Mouse (Mus musculus) kidney, embryonic 15.5 days (tissue): Measurements from ENCODE around the gene Tnp2. TPM values are rescaled to one million over a fixed set of nuclear protein-coding genes. Genes with fewer than 3 reads are reported as not detected.
"Not testable (repeated sequence)": the region's sequence is repeated elsewhere in the genome, so short reads cannot be mapped to it uniquely, and the experiment has no call there.

ENCODE experiments used
- ATAC-seq: fragments of 200-750 bp; cut with Nextera tagmentation; replicated peaks from 2 replicates; pipeline ENCODE4 v1.8.0; 2017; ENCODE audit warnings: moderate TSS enrichment; ENCODE audit not compliant: low FRiP score
- H3K27ac ChIP-seq: fragments of 300-500 bp; sonication (generic); 2 replicates; pipeline ENCODE4 v1.5.1; 2015; ENCODE audit warnings: mild to moderate bottlenecking, inconsistent platforms
- H3K27me3 ChIP-seq: fragments of 300-500 bp; sonication (generic); 2 replicates; pipeline ENCODE4 v1.6.1; 2015; ENCODE audit warnings: inconsistent platforms
- H3K36me3 ChIP-seq: fragments of 300-500 bp; sonication (generic); 2 replicates; pipeline ENCODE4 v1.6.1; 2015; ENCODE audit warnings: inconsistent platforms
- H3K4me1 ChIP-seq: fragments of 300-500 bp; sonication (generic); 2 replicates; pipeline ENCODE4 v1.6.1; 2015; ENCODE audit warnings: inconsistent platforms
- H3K4me2 ChIP-seq: fragments of 300-500 bp; sonication (generic); 2 replicates; pipeline ENCODE4 v1.6.1; 2015; ENCODE audit warnings: moderate library complexity, mild to moderate bottlenecking, inconsistent platforms
- H3K4me3 ChIP-seq: fragments of 300-500 bp; sonication (generic); replicated peaks from 2 replicates; pipeline ENCODE4 v1.5.1; 2015; ENCODE audit warnings: mild to moderate bottlenecking, inconsistent platforms
- H3K9ac ChIP-seq: fragments of 300-500 bp; sonication (generic); 2 replicates; pipeline ENCODE4 v1.6.1; 2015; ENCODE audit warnings: mild to moderate bottlenecking, inconsistent platforms
- H3K9me3 ChIP-seq: fragments of 300-500 bp; sonication (generic); replicated peaks from 2 replicates; pipeline ENCODE4 v1.6.1; 2016; ENCODE audit warnings: inconsistent platforms
- WGBS: fragments of 180-500 bp; shearing (Covaris S2); methylation state at CpG from one replicate; pipeline ENCODE4 v1.1.7; 2015; ENCODE audit warnings: mixed read lengths; 5-methylcytosine and 5-hydroxymethylcytosine counted together
- polyA plus RNA-seq: library from polyadenylated mRNA; unstranded; fragments of >200 nt; fragmentation: Nextera tagmentation; extraction: Ambion mirVana; gene quantifications from 2 replicates; pipeline ENCODE4 v1.2.1, GENCODE M21; 2015

Gene Tnp2
- polyA plus RNA-seq, 1 experiment from 2014 or later: not detected

DNA sequence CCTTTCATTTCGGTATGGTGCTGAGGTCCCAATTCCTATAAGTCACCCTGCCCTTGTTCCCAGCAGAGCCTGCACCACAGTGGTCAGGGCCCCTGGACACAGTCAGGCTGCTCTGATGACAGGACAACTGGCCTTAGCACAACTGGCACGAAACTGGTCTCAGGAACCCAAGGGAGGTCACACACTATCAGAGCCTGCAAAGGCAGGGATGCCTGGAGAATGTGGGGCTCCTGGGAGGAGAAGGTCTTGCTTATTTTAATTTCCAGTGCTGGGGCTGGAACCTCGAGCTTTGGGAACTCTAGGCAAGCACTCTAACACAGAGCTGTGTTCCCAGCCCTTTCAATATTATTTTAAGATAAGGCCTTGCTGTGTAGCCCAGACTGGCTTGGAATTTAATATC is 31.5 kb upstream of the Tnp2 start:
- no peak overlapping the region for H3K27ac ChIP-seq
- H3K4me2 ChIP-seq: no peak overlapping the region
- H3K9me3 ChIP-seq: no peaks in the 10 kb centered on the region
- H3K4me1 ChIP-seq: peaks cover 14% of the 10 kb centered on the region
- ATAC-seq: no peak
- H3K36me3 ChIP-seq: no peaks in the 10 kb centered on the region
- H3K4me3 ChIP-seq: no peak overlapping the region
- H3K9ac ChIP-seq: no peak overlapping the region
- H3K27me3 ChIP-seq: no peaks in the 10 kb centered on the region
- 67% methylated on average over 3 of the region's 3 CpGs for WGBS

- no peak for ATAC-seq
- Histone ChIP-seq H3K36me3 (no peaks in the 10 kb centered on the region), H3K9me3 (no peaks in the 10 kb centered on the region), H3K4me2 (no peak overlapping the region), H3K27me3 (no peaks in the 10 kb centered on the region), H3K27ac (no peak overlapping the region), H3K4me3 (no peak overlapping the region), H3K4me1 (peaks cover 19% of the 10 kb centered on the region), H3K9ac (no peak overlapping the region)
- WGBS: 84% methylated on average over 4 of the region's 4 CpGs
These were observed 30.2 kb upstream of the Tnp2 start for GRCm38 (mm10) chr16:10818579-10819135.

- no peak overlapping the region for H3K4me3 ChIP-seq
- H3K27me3 ChIP-seq: no peaks in the 10 kb centered on the region
- H3K9me3 ChIP-seq: no peaks in the 10 kb centered on the region
- no peak overlapping the region for H3K9ac ChIP-seq
- WGBS: 55% methylated on average over 4 of the region's 4 CpGs
- H3K4me1 ChIP-seq: 0 out of 2 replicates have a peak, but pooled peaks cover 7% of the 10 kb centered on the region
- no peaks in the 10 kb centered on the region for H3K36me3 ChIP-seq
- no peak overlapping the region for H3K4me2 ChIP-seq
- ATAC-seq: peak; percentile 29; the same call in 1 of the 2 replicates
- no peak overlapping the region for H3K27ac ChIP-seq
These were observed 26.4 kb upstream of the Tnp2 start for GRCm38 (mm10) chr16:10814864-10815263.

- ATAC-seq: no peak
- no peak overlapping the region for H3K4me3 ChIP-seq
- whole genome bisulfite sequencing: 83% methylated on average over 4 of the region's 4 CpGs
- 0 out of 2 replicates have a peak, but pooled peaks cover 7% of the 10 kb centered on the region for H3K4me1 ChIP-seq
- H3K27ac ChIP-seq: no peak overlapping the region
- H3K27me3 ChIP-seq: no peaks in the 10 kb centered on the region
- no peak overlapping the region for H3K9ac ChIP-seq
- H3K9me3 ChIP-seq: no peaks in the 10 kb centered on the region
- H3K36me3 ChIP-seq: no peaks in the 10 kb centered on the region
- H3K4me2 ChIP-seq: no peak overlapping the region
These were observed 25.3 kb upstream of the Tnp2 start for GRCm38 (mm10) chr16:10813726-10814125.

- H3K9ac ChIP-seq: no peak within 1 kb of the TSS
- H3K9me3 ChIP-seq: no peaks in the 10 kb centered on the region
- no peak for ATAC-seq
- 82% methylated on average over 2 of the region's 2 CpGs for WGBS
- H3K4me1 ChIP-seq: 0 out of 2 replicates have a peak, but pooled peaks cover 7% of the 10 kb centered on the region
- H3K4me3 ChIP-seq: no peak within 1 kb of the TSS
- no peaks in the 10 kb centered on the region for H3K27me3 ChIP-seq
- no peak within 1 kb of the TSS for H3K4me2 ChIP-seq
- H3K36me3 ChIP-seq: no peaks in the 10 kb centered on the region
- no peak within 1 kb of the TSS for H3K27ac ChIP-seq
These were observed 24.5 kb upstream of the Tnp2 start, which contains the start of gene Gm11172 for GRCm38 (mm10) chr16:10812865-10813371. Gene Gm11172 (plus strand): TSS chr16:10812915.

GRCm38 (mm10) chr16:10810376-10810775 is 21.9 kb upstream of the Tnp2 start:
- Histone ChIP-seq H3K27ac (no peak overlapping the region), H3K9ac (no peak overlapping the region), H3K36me3 (no peaks in the 10 kb centered on the region), H3K4me1 (0 out of 2 replicates have a peak, but pooled peaks cover 7% of the 10 kb centered on the region), H3K4me2 (no peak overlapping the region), H3K27me3 (no peaks in the 10 kb centered on the region), H3K4me3 (no peak overlapping the region), H3K9me3 (no peaks in the 10 kb centered on the region)
- ATAC-seq: no peak
- 88% methylated on average over 1 of the region's 1 CpGs for WGBS

DNA sequence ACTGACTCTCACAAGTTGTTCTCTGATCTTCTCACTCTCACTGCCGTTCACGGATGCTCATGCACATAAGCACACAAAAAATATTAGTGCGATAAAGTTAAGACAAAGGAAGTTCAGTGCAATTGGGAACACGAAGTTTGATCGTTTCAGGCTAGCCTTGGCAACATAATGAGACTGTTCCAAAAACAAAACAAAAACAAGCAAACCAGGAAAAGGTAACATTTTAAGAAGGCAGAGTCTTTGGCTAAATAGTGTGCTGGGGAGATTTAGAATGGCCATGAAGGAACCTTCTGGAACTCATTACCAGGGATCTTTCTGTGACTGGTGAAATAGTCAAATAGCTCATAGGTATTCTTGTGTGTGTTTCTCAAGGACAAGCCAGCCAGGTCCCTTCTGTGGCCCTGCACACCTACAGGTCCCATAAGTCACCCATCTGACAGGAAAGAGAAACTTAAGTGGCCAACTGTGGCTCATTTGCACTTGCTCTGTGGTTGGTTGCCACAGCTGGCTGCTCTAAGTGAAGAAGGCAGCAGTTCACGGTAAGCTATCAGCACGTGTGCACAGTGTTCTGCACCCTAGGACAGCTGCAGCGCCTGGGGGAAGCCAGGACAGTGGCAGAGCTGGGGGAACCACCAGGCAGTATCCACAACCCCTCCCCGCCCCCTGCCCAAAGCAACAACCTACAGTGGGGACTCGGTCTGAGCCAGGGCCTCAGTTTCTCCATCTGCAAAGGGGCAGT is 17.5 kb upstream of the Tnp2 start, which contains the start of gene Prm1:
Gene Prm1 (minus strand): TSS at position 51 of the 739 bp plus-strand sequence.
- no peak within 1 kb of the TSS for H3K4me3 ChIP-seq
- no peak within 1 kb of the TSS for H3K27ac ChIP-seq
- H3K27me3 ChIP-seq: no peaks in the 10 kb centered on the region
- no peak within 1 kb of the TSS for H3K4me2 ChIP-seq
- no peaks in the 10 kb centered on the region for H3K9me3 ChIP-seq
- no peak for ATAC-seq
- H3K36me3 ChIP-seq: no peaks in the 10 kb centered on the region
- H3K9ac ChIP-seq: no peak within 1 kb of the TSS
- WGBS: 75% methylated on average over 10 of the region's 10 CpGs
- H3K4me1 ChIP-seq: no peaks in the 10 kb centered on the region

DNA sequence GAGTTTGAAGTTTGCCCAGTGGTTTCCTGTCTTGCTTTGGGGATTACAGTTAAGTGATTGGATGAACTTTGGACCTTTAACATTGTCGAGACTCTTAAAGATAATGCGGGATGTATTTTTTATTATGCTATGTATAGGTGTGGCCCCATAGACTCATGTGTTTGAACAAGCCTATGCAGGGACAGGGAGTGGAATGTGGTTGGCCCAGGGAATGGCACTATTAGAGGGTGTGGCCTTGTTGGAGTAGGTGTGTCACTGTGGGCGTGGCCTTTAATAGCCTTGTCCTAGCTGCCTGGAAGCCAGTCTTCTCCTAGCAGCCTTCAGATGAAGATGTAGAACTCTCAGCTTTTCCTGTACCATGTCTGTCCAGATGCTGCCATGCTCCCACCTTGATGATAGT is 14.0 kb upstream of the Tnp2 start:
- not testable (repeated sequence) for H3K36me3 ChIP-seq, H3K4me2 ChIP-seq, H3K27me3 ChIP-seq, H3K4me3 ChIP-seq, H3K4me1 ChIP-seq, H3K27ac ChIP-seq, H3K9me3 ChIP-seq, H3K9ac ChIP-seq, ATAC-seq
- 87% methylated on average over 3 of the region's 3 CpGs for WGBS

- Histone ChIP-seq H3K9ac (no peak within 1 kb of the TSS), H3K36me3 (no peaks in the 10 kb centered on the region), H3K4me1 (no peaks in the 10 kb centered on the region), H3K27ac (no peak within 1 kb of the TSS), H3K4me3 (no peak within 1 kb of the TSS), H3K4me2 (no peak within 1 kb of the TSS), H3K9me3 (no peaks in the 10 kb centered on the region), H3K27me3 (peaks cover 29% of the 10 kb centered on the region)
- 83% methylated on average over 6 of the region's 6 CpGs for WGBS
- ATAC-seq: no peak
These were observed 7.6 kb upstream of the Tnp2 start, which contains the start of gene Prm2 for GRCm38 (mm10) chr16:10796034-10796433. Gene Prm2 (minus strand): TSS chr16:10796134.

GRCm38 (mm10) chr16:10790702-10791101 is 2.2 kb upstream of the Tnp2 start, which contains the start of gene Prm3:
Gene Prm3 (minus strand): TSS chr16:10790914.
- no peak for ATAC-seq
- H3K4me2 ChIP-seq: no peak within 1 kb of the TSS

GRCm38 (mm10) chr16:10788866-10789265 is 406 bp upstream of the Tnp2 start:
- no peak for ATAC-seq
- Histone ChIP-seq H3K9me3 (no peaks in the 10 kb centered on the region), H3K9ac (no peak overlapping the region), H3K4me2 (no peak overlapping the region), H3K4me1 (peaks cover 36% of the 10 kb centered on the region), H3K27ac (no peak overlapping the region), H3K4me3 (no peak overlapping the region), H3K27me3 (no peaks in the 10 kb centered on the region), H3K36me3 (no peaks in the 10 kb centered on the region)
- WGBS: 52% methylated on average over 4 of the region's 4 CpGs

More at GRCm38 (mm10) chr16:10790702-10791101, 2.2 kb upstream of the Tnp2 start, which contains the start of gene Prm3:
- 81% methylated on average over 9 of the region's 9 CpGs for WGBS
- no peak within 1 kb of the TSS for H3K4me3 ChIP-seq
- no peak within 1 kb of the TSS for H3K9ac ChIP-seq
- peaks cover 25% of the 10 kb centered on the region for H3K4me1 ChIP-seq
- no peak within 1 kb of the TSS for H3K27ac ChIP-seq
- H3K9me3 ChIP-seq: no peaks in the 10 kb centered on the region
- peaks cover 11% of the 10 kb centered on the region for H3K27me3 ChIP-seq
- H3K36me3 ChIP-seq: no peaks in the 10 kb centered on the region

- WGBS: 81% methylated on average over 7 of the region's 7 CpGs
- ATAC-seq: no peak
- H3K27ac ChIP-seq: peak overlapping the region; percentile 45; the same call in 1 of the 2 replicates
These were observed 857 bp downstream of the Tnp2 start for GRCm38 (mm10) chr16:10787548-10788058.

More at GRCm38 (mm10) chr16:10787548-10788058, 857 bp downstream of the Tnp2 start:
- peaks cover 47% of the 10 kb centered on the region for H3K4me1 ChIP-seq
- H3K4me3 ChIP-seq: no peak overlapping the region
- H3K4me2 ChIP-seq: no peak overlapping the region
- H3K36me3 ChIP-seq: no peaks in the 10 kb centered on the region
- H3K27me3 ChIP-seq: no peaks in the 10 kb centered on the region
- no peaks in the 10 kb centered on the region for H3K9me3 ChIP-seq
- H3K9ac ChIP-seq: no peak overlapping the region
